8 mouse cellular contexts compared by ENCODE assay signal in genomic region chr7:81789095-81789757, GRCm38 (mm10). TPM values are rescaled to one million over a fixed set of nuclear protein-coding genes. Genes with fewer than 3 reads are reported as not detected.
DNase-seq lines count a peak whose midpoint lies in the region; ATAC-seq lines count a peak whose summit lies in the region.

3110040N11Rik (minus strand) TSS chr7:81789478.

- ATAC-seq in hindbrain, embryonic 14.5 days (ENCODE audit: low FRiP score): peak; percentile 98

- H3K4me1 ChIP-seq in hindbrain, embryonic 14.5 days (replicated peaks; ENCODE audit: control insufficient read depth, insufficient read depth, low read length): peaks cover 15% of the 10 kb centered on the region

- no peaks in the 10 kb centered on the region for H3K27me3 ChIP-seq in hindbrain, embryonic 14.5 days (ENCODE audit: control insufficient read depth, insufficient read depth, low read length)

- DNase-seq in R1 (ENCODE audit: low read depth, low spot score): peak; percentile 93
- DNase-seq in cerebellum, postnatal 25 days: peak; percentile 89 to 93
- DNase-seq in frontal cortex, postnatal 25 days (ENCODE audit: low spot score in 2 of 2): peak; percentile 59 to 71
- DNase-seq in hindbrain, embryonic 14.5 days (ENCODE audit: low spot score): peak; percentile 93
- peak; percentile 79 to 83 for DNase-seq in layer of hippocampus, postnatal 36 days
- DNase-seq in lung, postnatal 36 days: peak; percentile 83
- peak; percentile 95 for DNase-seq in retina, postnatal 1 day
- DNase-seq in urinary bladder, adult 18-20 months (ENCODE audit: low spot score in 2 of 2): peak; percentile 68 to 82

- peak within 1 kb of the TSS; percentile 55 for H3K4me3 ChIP-seq in hindbrain, embryonic 14.5 days (replicated peaks; ENCODE audit: low read length)

- H3K4me2 ChIP-seq in hindbrain, embryonic 14.5 days (replicated peaks): peak within 1 kb of the TSS; percentile 52

- peak within 1 kb of the TSS; percentile 81 for H3K9ac ChIP-seq in hindbrain, embryonic 14.5 days

- peaks cover 19% of the 10 kb centered on the region for H3K36me3 ChIP-seq in hindbrain, embryonic 14.5 days (replicated peaks; ENCODE audit: control insufficient read depth, insufficient read depth)

- H3K27ac ChIP-seq in hindbrain, embryonic 14.5 days: peak within 1 kb of the TSS; percentile 99

- no peaks in the 10 kb centered on the region for H3K9me3 ChIP-seq in hindbrain, embryonic 14.5 days (ENCODE audit: control insufficient read depth, low read length)

- WGBS in hindbrain, embryonic 14.5 days: under 1% methylated on average over 38 of the region's 38 CpGs

RNA-seq across cellular contexts. Expression of gene 3110040N11Rik, which starts in this region (rescaled TPM):
- polyA plus RNA-seq in hindbrain, embryonic 14.5 days (2014; fragmentation: Nextera tagmentation; extraction: Ambion mirVana): 43.3 and 45.5 TPM in 2 replicates
- total RNA-seq in layer of hippocampus, postnatal 36 days (2021): 10 to 100 TPM; 20.7 to 21.7 TPM

Comparison
In these comparisons a context has a peak if more than half of its experiments do, and no peak if none do; other contexts are left out.
1. Peak in every context shown above with its lines: DNase-seq, ATAC-seq, H3K4me3 ChIP-seq and H3K27ac ChIP-seq.